Mouse (Mus musculus): ENCODE results near the gene Ankra2. TPM values are rescaled to one million over a fixed set of nuclear protein-coding genes. Genes with fewer than 3 reads are reported as not detected.

The Ankra2 gene
- polyA plus RNA-seq, 1 experiment, result 77.3 TPM

DNA sequence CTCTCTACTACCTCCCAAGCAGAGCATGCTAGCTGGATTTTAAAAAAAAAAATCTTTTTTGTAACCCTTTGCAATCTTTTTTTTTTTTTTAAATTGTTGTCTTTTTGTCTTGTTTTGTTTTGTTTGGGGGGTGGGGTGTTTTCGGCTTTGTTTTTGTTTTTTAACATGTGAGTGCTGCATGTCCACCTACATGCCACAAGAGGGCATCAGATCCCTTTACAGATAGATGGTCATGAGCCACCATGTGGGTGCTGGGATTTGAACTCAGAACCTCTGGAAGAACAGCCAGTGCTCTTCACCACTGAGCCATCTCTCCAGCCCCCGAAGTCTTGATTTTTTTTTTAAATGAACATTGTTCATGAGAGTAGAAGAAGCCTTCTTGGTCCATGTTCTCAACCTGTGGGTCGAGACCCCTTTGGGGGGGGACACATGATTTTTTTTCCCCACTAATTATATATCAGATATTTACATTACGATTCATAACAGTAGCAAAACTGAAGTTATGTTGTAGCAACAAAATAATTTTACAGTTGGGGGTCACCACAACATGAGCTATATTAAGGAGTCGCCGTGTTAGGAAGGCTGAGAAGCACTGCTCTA, 35.1 kb downstream of the Ankra2 start:
- no peak for TF ChIP-seq POLR2A (IDR thresholded peaks at IDR 0.05; ENCODE audit: borderline replicate concordance, extremely low read depth, insufficient read depth, insufficient read length, poor library complexity, severe bottlenecking)
- no peak for TF ChIP-seq CTCF (IDR thresholded peaks at IDR 0.05; ENCODE audit: borderline replicate concordance, extremely low read depth, insufficient read depth, insufficient read length)
- DNase-seq (ENCODE audit: low read depth), result no peak

- TF ChIP-seq POLR2A (IDR thresholded peaks at IDR 0.05; ENCODE audit: borderline replicate concordance, extremely low read depth, insufficient read depth, insufficient read length, poor library complexity, severe bottlenecking) (no peak), CTCF (IDR thresholded peaks at IDR 0.05; ENCODE audit: borderline replicate concordance, extremely low read depth, insufficient read depth, insufficient read length) (peak; percentile 85)
- DNase-seq (ENCODE audit: low read depth), result peak; percentile 92
These were observed 36.2 kb downstream of the Ankra2 start for GRCm38 (mm10) chr13:98298833-98299758.

DNA sequence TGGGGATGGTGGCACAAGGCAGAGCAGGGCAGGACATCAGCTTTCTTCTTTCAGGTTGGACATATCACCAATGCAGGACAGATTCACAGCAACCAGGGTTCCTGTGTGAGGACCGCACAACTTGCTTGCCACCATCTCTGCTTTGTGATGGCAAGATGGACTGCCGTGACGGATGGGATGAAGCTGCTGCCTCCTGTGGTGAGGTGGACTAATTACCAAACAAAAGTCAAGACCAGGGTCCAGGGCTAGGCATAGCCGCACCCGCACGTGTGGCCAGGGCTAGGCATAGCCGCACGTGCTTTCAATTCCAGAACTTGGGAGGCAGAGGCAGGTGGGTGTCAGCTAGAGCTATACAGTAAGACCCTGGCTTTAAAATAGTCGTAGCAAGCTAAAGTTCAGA, 42.4 kb downstream of the Ankra2 start:
- no peak for TF ChIP-seq CTCF (IDR thresholded peaks at IDR 0.05; ENCODE audit: borderline replicate concordance, extremely low read depth, insufficient read depth, insufficient read length)
- no peak for TF ChIP-seq POLR2A (IDR thresholded peaks at IDR 0.05; ENCODE audit: borderline replicate concordance, extremely low read depth, insufficient read depth, insufficient read length, poor library complexity, severe bottlenecking)
- no peak for DNase-seq (ENCODE audit: low read depth)

DNA sequence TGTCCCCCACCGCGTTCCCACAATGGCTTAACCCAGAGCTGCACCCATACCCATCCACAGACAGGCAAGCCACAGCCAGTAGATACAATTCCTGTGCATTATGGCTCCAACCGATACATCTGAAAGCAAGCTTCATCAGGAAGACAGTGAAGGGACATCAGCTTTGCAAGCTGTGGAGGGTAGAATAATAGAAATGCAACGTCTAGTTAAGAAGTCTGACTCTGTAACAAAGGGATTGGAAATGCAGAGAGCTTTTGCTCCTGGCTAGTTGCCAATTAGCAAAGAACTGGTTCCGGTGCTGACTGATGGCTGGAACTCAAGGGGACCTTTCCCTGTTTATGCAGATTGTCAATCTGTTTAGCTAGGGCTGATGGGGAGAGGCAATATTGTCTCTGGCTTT, 43.5 kb downstream of the Ankra2 start:
- TF ChIP-seq POLR2A (IDR thresholded peaks at IDR 0.05; ENCODE audit: borderline replicate concordance, extremely low read depth, insufficient read depth, insufficient read length, poor library complexity, severe bottlenecking) (no peak), CTCF (IDR thresholded peaks at IDR 0.05; ENCODE audit: borderline replicate concordance, extremely low read depth, insufficient read depth, insufficient read length) (no peak)
- DNase-seq (ENCODE audit: low read depth), result peak; percentile 50

GRCm38 (mm10) chr13:98306852-98307475, 44.1 kb downstream of the Ankra2 start:
- DNase-seq (ENCODE audit: low read depth), result peak; percentile 24
- TF ChIP-seq CTCF (IDR thresholded peaks at IDR 0.05; ENCODE audit: borderline replicate concordance, extremely low read depth, insufficient read depth, insufficient read length) (no peak), POLR2A (IDR thresholded peaks at IDR 0.05; ENCODE audit: borderline replicate concordance, extremely low read depth, insufficient read depth, insufficient read length, poor library complexity, severe bottlenecking) (no peak)

GRCm38 (mm10) chr13:98308004-98308403, 45.1 kb downstream of the Ankra2 start:
- TF ChIP-seq POLR2A (IDR thresholded peaks at IDR 0.05; ENCODE audit: borderline replicate concordance, extremely low read depth, insufficient read depth, insufficient read length, poor library complexity, severe bottlenecking) (no peak), CTCF (IDR thresholded peaks at IDR 0.05; ENCODE audit: borderline replicate concordance, extremely low read depth, insufficient read depth, insufficient read length) (no peak)
- peak; percentile 21 for DNase-seq (ENCODE audit: low read depth)

DNA sequence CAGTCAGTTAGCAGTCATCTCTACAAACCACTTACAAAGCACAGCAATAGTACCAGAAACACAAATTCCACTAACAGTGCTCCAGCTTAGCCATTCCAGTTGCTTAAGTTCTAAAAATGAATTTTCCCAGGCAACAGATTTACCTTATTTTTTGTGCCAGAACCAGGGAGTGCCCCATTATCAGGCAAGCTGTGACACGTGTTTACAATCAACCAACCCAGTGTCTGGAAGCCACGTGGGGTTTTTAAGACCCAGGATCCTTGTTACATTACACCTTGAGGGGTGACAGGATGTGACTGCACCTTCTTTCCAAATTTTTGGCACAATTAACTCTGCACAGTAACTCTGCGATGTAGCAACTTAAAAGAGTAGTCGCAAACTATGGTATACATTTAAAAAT, 45.9 kb downstream of the Ankra2 start:
- TF ChIP-seq CTCF (IDR thresholded peaks at IDR 0.05; ENCODE audit: borderline replicate concordance, extremely low read depth, insufficient read depth, insufficient read length), result no peak
- TF ChIP-seq POLR2A (IDR thresholded peaks at IDR 0.05; ENCODE audit: borderline replicate concordance, extremely low read depth, insufficient read depth, insufficient read length, poor library complexity, severe bottlenecking), result no peak
- no peak for DNase-seq (ENCODE audit: low read depth)

DNA sequence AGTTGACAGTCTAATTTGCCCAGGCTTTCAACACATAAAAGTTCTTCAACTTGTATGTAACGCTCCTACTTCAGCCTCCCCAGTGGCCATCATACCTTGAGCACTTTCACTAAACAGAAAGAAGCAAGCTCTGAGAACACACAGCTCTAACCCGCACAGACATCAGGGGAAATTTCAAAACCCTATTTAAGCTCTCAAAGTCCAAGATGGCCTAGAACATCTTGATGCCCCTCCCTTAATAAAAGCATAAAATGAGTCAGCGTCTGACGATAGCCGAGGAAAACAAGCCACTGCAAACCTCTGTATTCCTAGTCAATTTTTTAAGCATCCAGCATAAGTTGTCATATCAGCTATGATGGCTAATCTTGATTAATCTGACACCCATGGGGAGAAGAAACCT, 48.7 kb downstream of the Ankra2 start:
- DNase-seq (ENCODE audit: low read depth), result no peak
- TF ChIP-seq CTCF (IDR thresholded peaks at IDR 0.05; ENCODE audit: borderline replicate concordance, extremely low read depth, insufficient read depth, insufficient read length), result no peak
- TF ChIP-seq POLR2A (IDR thresholded peaks at IDR 0.05; ENCODE audit: borderline replicate concordance, extremely low read depth, insufficient read depth, insufficient read length, poor library complexity, severe bottlenecking), result no peak

DNA sequence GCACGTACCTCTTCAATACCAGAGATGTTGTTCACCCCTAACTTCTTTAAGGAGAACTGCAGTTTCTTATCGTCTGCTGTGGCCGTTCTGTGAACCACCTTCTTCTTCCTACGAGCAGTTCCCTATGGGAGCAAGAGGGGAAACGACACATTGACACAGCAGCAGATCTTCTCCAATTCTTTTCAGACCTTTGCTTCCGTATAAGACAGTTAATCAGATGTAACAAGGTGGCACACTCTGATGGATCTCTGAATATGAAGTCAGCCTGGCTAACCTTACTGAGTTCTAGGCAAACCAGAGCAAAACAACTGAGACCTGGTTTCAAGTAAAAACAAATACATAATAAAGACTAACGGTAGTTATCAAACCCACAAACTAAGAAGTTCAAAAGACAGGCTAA, 50.8 kb downstream of the Ankra2 start:
- no peak for TF ChIP-seq POLR2A (IDR thresholded peaks at IDR 0.05; ENCODE audit: borderline replicate concordance, extremely low read depth, insufficient read depth, insufficient read length, poor library complexity, severe bottlenecking)
- TF ChIP-seq CTCF (IDR thresholded peaks at IDR 0.05; ENCODE audit: borderline replicate concordance, extremely low read depth, insufficient read depth, insufficient read length), result no peak
- DNase-seq (ENCODE audit: low read depth), result no peak

GRCm38 (mm10) chr13:98315124-98315523, 52.2 kb downstream of the Ankra2 start:
- no peak for TF ChIP-seq POLR2A (IDR thresholded peaks at IDR 0.05; ENCODE audit: borderline replicate concordance, extremely low read depth, insufficient read depth, insufficient read length, poor library complexity, severe bottlenecking)
- TF ChIP-seq CTCF (IDR thresholded peaks at IDR 0.05; ENCODE audit: borderline replicate concordance, extremely low read depth, insufficient read depth, insufficient read length), result no peak

GRCm38 (mm10) chr13:98316140-98316479, 53.2 kb downstream of the Ankra2 start:
- TF ChIP-seq CTCF (IDR thresholded peaks at IDR 0.05; ENCODE audit: borderline replicate concordance, extremely low read depth, insufficient read depth, insufficient read length) (no peak), POLR2A (IDR thresholded peaks at IDR 0.05; ENCODE audit: borderline replicate concordance, extremely low read depth, insufficient read depth, insufficient read length, poor library complexity, severe bottlenecking) (no peak)
- DNase-seq (ENCODE audit: low read depth), result no peak

More at GRCm38 (mm10) chr13:98315124-98315523, 52.2 kb downstream of the Ankra2 start:
- DNase-seq (ENCODE audit: low read depth), result no peak
